Mouse (Mus musculus) C2C12 (cell line): ENCODE data around the gene Fam241b.

Experiments used
- CEBPB ChIP-seq: IDR thresholded peaks from one replicate; pipeline ENCODE4 v1.6.1; 2011; ENCODE audit warnings: low read depth, mild to moderate bottlenecking, control low read depth, moderate library complexity
- CTCF ChIP-seq: IDR thresholded peaks from one replicate; pipeline ENCODE4 v1.5.1; 2011; ENCODE audit not compliant: control insufficient read depth, insufficient read depth, insufficient read length
- FOSL1 ChIP-seq: IDR thresholded peaks from one replicate; pipeline ENCODE4 v1.8.0; 2011; ENCODE audit warnings: mild to moderate bottlenecking, low read length; ENCODE audit not compliant: poor library complexity, insufficient read depth, severe bottlenecking
- MAX ChIP-seq: IDR thresholded peaks from one replicate; pipeline ENCODE4 v1.6.1; 2011; ENCODE audit warnings: mild to moderate bottlenecking, control low read depth
- MYOD1 ChIP-seq: IDR thresholded peaks from one replicate; pipeline ENCODE4 v1.6.1; 2011; ENCODE audit warnings: low read depth; ENCODE audit not compliant: control insufficient read depth, insufficient read length
- MYOG ChIP-seq: IDR thresholded peaks from one replicate; pipeline ENCODE4 v1.6.1; 2011; ENCODE audit not compliant: control insufficient read depth, insufficient read length; ENCODE audit errors: extremely low read depth
- USF1 ChIP-seq: IDR thresholded peaks from one replicate; pipeline ENCODE4 v1.6.1; 2011; ENCODE audit warnings: low read depth, mild to moderate bottlenecking, control low read depth, moderate library complexity

GRCm38 (mm10) chr10:62062786-62063185 is 80.9 kb downstream of the Fam241b start:
- no peak for TF ChIP-seq CTCF
- no peak for TF ChIP-seq MAX
- TF ChIP-seq USF1: no peak
- TF ChIP-seq CEBPB: no peak
- TF ChIP-seq MYOG: no peak
- TF ChIP-seq MYOD1: no peak
- TF ChIP-seq FOSL1: no peak
